Comparison of ENCODE assay signal across 9 mouse cellular contexts in the genomic region with DNA sequence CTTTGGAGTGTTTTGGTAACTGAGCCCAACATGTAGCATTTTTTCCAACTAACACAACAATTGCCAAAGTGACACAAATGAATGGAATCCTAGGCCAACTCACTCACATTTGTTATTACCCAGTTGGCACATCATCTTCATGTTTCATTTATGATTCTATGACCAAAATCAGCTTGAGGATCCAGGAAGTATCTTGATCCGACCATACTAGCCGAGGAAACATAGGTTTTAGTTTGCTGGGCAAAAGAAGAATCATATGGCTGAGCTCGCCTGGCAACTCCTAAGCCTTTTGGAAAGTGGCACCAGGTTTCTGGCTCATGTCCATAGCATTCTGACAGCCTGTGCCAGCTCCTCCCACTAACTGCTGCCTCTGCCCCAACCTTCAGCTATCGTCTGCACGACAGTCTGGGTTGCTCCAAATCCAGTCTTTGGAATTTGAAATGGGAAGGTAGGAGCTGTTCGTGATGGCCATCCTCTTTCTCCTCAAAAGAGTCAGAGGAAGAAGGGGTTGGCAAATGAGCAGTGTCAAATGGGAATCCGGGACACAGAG.
DNase-seq lines count a peak whose midpoint lies in the region; ATAC-seq and TF ChIP-seq lines count a peak whose summit lies in the region.
"Had no signal": no experiment of that assay in that cellular context is flagged by ENCODE, and none has a peak within 500 bp of the region (broad histone marks: within the 10 kb centered on the region; RNA-seq: fewer than 3 reads in every experiment).

No protein-coding gene starts in this region.

- H3K4me2 ChIP-seq in heart, embryonic 11.5 days = no peak overlapping the region
- H3K4me2 ChIP-seq in forebrain, postnatal 0 days (ENCODE audit: low read depth) = no peak overlapping the region
- H3K4me2 ChIP-seq: limb, embryonic 12.5 days had no signal

- TF ChIP-seq CTCF in forebrain, postnatal 0 days (IDR thresholded peaks at IDR 0.05; ENCODE audit: low read depth) = no peak
- TF ChIP-seq CTCF in thymus, adult 2 months (IDR thresholded peaks at IDR 0.05; ENCODE audit: borderline replicate concordance, control insufficient read depth, extremely low read depth, insufficient read depth, low read length, poor library complexity) = no peak

- H3K9ac ChIP-seq in heart, embryonic 11.5 days (ENCODE audit: low read depth, low read length) = no peak overlapping the region
- no peak overlapping the region for H3K9ac ChIP-seq in forebrain, postnatal 0 days
- H3K9ac ChIP-seq: limb, embryonic 12.5 days had no signal

- no peaks in the 10 kb centered on the region for H3K9me3 ChIP-seq in heart, embryonic 11.5 days (replicated peaks; ENCODE audit: control insufficient read depth, low read length)
- no peaks in the 10 kb centered on the region for H3K9me3 ChIP-seq in forebrain, postnatal 0 days (ENCODE audit: low read length)
- H3K9me3 ChIP-seq: limb, embryonic 12.5 days had no signal

- no peak for TF ChIP-seq POLR2A in thymus, adult 2 months (IDR thresholded peaks at IDR 0.05; ENCODE audit: control insufficient read depth, extremely low read depth, insufficient read depth, low read length, poor library complexity)

- H3K4me3 ChIP-seq in heart, embryonic 11.5 days (ENCODE audit: low read depth, low read length) = no peak overlapping the region
- no peak overlapping the region for H3K4me3 ChIP-seq in forebrain, postnatal 0 days (ENCODE audit: low read depth, low read length)
- H3K4me3 ChIP-seq in thymus, adult 2 months (ENCODE audit: control insufficient read depth, insufficient read depth, low read length) = no peak overlapping the region
- H3K4me3 ChIP-seq: limb, embryonic 12.5 days had no signal

- H3K27me3 ChIP-seq in heart, embryonic 11.5 days (ENCODE audit: control insufficient read depth, insufficient read depth, low read length) = no peaks in the 10 kb centered on the region
- no peaks in the 10 kb centered on the region for H3K27me3 ChIP-seq in forebrain, postnatal 0 days (ENCODE audit: insufficient read depth, low read length)
- no peaks in the 10 kb centered on the region for H3K27me3 ChIP-seq in thymus, adult 2 months (ENCODE audit: control insufficient read depth, insufficient read depth, low read length)
- H3K27me3 ChIP-seq: limb, embryonic 12.5 days had no signal

- ATAC-seq in heart, embryonic 11.5 days (replicated peaks; ENCODE audit: insufficient number of reproducible peaks, low FRiP score, low TSS enrichment) = no peak
- ATAC-seq in forebrain, postnatal 0 days = peak; percentile 83

- H3K27ac ChIP-seq in heart, embryonic 11.5 days (ENCODE audit: low read depth, low read length) = no peak overlapping the region
- H3K27ac ChIP-seq in forebrain, postnatal 0 days (ENCODE audit: low read depth, low read length) = no peak overlapping the region
- no peak overlapping the region for H3K27ac ChIP-seq in thymus, adult 2 months (ENCODE audit: control insufficient read depth, insufficient read depth, low read length)
- H3K27ac ChIP-seq: limb, embryonic 12.5 days had no signal

- H3K4me1 ChIP-seq in heart, embryonic 11.5 days (ENCODE audit: control insufficient read depth, insufficient read depth, low read length) = peaks cover 16% of the 10 kb centered on the region
- H3K4me1 ChIP-seq in forebrain, postnatal 0 days (ENCODE audit: insufficient read depth) = peaks cover 9% of the 10 kb centered on the region; the same call in 1 of the 2 replicates
- H3K4me1 ChIP-seq in thymus, adult 2 months (replicated peaks; ENCODE audit: control insufficient read depth, insufficient read depth, low read length) = no peaks in the 10 kb centered on the region

- DNase-seq in heart, adult 18-20 months = peak; percentile 68
- DNase-seq in adrenal gland, adult 2 months = peak; percentile 81
- peak; percentile 86 for DNase-seq in forebrain, postnatal 0 days
- peak; percentile 62 to 67 for DNase-seq in kidney, postnatal 25 days
- peak; percentile 40 for DNase-seq in lung, postnatal 10 days
- no peak for DNase-seq in T-cell, adult 2 months (ENCODE audit: low spot score)
- no peak for DNase-seq in thymus, adult 2 months

- H3K36me3 ChIP-seq in heart, embryonic 11.5 days (ENCODE audit: control insufficient read depth, insufficient read depth, low read length) = no peaks in the 10 kb centered on the region
- H3K36me3 ChIP-seq in forebrain, postnatal 0 days (ENCODE audit: insufficient read depth) = no peaks in the 10 kb centered on the region
- H3K36me3 ChIP-seq in thymus, adult 2 months (ENCODE audit: control insufficient read depth, insufficient read depth, low read length) = no peaks in the 10 kb centered on the region
- H3K36me3 ChIP-seq: limb, embryonic 12.5 days had no signal

- 60% methylated on average over 7 of the region's 7 CpGs for WGBS in heart, embryonic 11.5 days (ENCODE audit: insufficient replicate concordance)
- 37% methylated on average over 7 of the region's 7 CpGs for WGBS in forebrain, postnatal 0 days
- WGBS in thymus, adult 2 months = 87% methylated on average over 7 of the region's 7 CpGs

Comparison
In these comparisons a context has a peak if more than half of its experiments do, and no peak if none do; other contexts are left out.
1. DNase-seq: peak in heart, adult 18-20 months (2 of 2), adrenal gland, adult 2 months (single experiment), forebrain, postnatal 0 days (single experiment), kidney, postnatal 25 days (2 of 2) and lung, postnatal 10 days (single experiment); none in T-cell, adult 2 months (single experiment) and thymus, adult 2 months (single experiment).